Mouse (Mus musculus) mouse trophoblast stem cell (cell line): Measurements from ENCODE around the gene Pip5k1a.
"Not testable (repeated sequence)": the region's sequence is repeated elsewhere in the genome, so short reads cannot be mapped to it uniquely, and the experiment has no call there.

Source experiments
- in situ Hi-C, 2 experiments: fragments of 300-500 bp; cut with MseI, MboI; formaldehyde crosslinking; loops; 2 replicates in 1 of 2; 3 replicates in 1 of 2; pipeline ENCODE4 v1.15.1; 2025

The Pip5k1a gene

DNA sequence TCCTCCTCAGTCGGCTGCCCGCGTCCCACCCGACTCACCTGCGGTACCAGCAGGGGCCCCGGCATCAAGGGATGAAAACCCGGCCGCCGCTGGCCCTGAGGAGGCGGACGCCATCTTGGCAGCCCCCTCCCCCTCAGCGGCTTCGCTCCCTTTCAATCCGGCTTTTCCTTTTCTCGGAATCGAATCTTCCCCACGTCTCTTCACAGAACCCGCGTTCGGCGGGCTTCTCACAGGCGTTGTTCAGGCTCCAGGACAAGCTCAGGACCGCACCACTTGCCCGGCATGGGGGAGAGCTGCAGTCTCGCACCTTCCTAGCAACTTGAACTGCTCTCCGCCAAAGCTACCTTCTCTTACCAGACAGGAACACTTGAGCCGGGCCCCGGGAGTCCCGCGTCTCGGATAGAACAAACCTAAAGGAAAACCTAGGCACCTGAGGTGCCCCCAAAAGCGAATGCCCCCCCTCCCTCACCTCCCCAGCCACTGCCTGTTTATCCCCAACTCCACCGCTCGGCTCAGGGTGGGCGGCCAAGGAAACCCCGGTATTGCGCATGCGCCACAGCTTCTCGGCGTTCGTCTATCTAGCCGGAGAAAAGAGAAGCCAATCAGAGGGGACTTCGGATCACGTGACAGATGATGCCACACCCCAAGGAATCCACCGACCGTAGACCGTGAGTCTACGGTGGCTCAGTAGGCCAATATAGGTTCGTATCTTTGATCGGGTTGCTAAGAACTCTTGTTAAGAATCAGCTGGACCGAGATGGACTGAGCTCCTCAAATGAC is at the start of gene Pip5k1a:
Gene Pip5k1a (minus strand): TSS at position 593 of the 780 bp plus-strand sequence.
- in situ Hi-C loops: no loop called here

DNA sequence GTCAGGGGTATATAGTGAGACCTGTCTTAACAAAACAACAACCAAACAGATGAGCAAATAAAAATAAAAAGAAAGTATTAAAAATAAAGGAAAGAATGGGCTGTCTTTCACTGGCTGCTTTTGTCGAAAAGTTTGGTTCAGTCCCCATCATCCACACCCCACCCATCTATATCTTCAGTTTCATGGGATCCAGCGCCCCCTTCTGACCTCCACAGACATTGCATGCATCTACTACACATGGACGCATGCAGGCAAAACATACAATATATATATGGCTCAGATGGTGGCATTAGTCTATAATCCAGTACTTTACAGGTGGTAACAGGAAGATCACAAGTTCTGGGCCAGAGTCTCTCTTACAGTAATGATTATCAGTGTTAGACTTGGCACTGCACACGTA is 47.1 kb upstream of the Pip5k1a start:
- in situ Hi-C loops: no loop called here

DNA sequence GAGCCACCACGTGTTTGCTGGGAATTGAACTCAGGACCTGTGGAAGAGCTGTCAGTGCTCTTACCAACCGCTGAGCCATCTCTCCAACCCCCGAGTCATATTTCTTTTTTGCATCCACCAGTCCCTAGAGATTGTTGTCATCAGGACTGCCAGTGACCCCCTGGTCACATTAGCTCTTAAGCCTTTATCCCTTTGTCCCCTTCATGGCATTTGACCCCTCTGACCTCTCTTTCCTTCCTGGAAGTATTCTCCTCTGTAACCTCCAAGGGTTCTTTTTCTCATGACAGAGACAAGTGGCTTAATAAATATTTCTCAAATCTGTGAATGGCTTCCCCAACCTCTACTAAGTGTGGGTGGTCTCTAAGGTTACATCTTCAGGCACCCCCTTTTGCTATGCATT is 41.2 kb upstream of the Pip5k1a start:
- in situ Hi-C loops: no loop called here

DNA sequence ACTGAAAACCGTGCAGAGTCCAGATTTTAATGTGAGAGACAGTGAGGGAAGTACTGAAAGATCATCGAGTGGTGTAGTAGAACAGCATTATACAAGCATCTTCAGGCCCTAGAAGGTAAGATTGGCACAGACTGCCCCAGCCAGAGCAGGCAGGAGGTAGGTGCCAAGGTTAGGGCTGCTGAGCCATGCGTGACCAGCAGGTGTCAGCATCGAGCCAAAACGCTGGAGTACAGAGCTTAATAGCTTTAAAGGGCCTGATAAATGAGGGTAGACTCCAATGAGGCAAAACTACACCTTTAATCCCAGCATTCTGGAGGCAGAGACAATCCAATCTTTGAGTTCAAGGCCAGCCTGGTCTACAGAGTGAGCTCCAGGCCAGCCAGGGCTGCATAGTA is 35.9 kb upstream of the Pip5k1a start:
- in situ Hi-C loops: no loop called here

DNA sequence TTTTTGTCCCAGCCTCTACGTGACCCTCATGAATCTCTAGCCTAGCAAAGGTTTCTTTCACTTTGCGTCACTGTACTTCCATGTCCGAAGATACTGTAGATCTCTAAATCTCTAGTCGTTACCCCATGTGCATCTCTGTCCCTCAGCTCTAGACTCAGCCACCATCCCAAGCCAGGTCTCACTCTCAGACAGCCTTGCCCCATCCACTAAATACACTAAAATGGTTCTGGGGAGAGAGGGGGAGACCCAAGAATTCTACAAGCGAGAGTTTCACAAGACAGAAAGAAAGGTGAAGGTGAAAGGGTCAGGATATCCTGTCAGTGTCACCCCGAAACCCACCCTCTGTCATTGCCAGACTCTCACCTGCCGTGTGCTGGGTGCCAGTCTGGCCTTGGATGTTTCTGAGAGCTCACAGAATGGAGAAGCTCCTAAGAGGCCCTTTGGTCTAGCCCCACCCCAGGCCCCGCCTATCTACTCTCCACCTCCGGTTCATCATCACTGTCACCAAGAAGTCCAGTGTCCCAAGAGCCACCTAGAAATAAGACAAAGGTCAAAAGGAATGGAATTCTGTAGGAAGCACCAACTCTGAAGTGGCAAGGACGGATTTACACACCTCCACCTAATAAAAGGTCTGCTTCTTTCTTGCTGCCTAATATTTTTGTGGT is 35.4 kb upstream of the Pip5k1a start, which contains the start of gene Tnfaip8l2:
Gene Tnfaip8l2 (minus strand): TSS at position 409 of the 665 bp plus-strand sequence.
- in situ Hi-C loops: no loop called here

DNA sequence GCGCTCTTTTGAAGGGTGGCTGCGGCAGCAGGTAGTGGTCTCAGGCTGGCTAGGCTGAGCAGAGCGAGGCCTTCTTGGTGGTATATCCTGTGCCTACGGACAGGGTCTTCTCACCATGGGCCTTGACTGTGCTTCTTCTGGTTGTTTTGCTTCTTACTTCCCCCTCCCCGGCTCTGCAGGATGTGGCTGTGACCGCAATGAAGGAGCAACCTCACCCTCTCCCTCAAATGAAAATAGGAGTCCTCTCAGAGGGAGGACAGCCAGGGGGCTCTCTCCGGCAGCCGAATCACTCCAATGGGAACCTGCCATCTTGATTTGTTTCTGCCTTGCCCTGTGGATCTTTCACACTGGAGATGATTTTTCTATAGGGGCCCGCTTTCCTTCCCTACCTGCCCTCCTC is 34.7 kb upstream of the Pip5k1a start:
- in situ Hi-C loops: no loop called here

DNA sequence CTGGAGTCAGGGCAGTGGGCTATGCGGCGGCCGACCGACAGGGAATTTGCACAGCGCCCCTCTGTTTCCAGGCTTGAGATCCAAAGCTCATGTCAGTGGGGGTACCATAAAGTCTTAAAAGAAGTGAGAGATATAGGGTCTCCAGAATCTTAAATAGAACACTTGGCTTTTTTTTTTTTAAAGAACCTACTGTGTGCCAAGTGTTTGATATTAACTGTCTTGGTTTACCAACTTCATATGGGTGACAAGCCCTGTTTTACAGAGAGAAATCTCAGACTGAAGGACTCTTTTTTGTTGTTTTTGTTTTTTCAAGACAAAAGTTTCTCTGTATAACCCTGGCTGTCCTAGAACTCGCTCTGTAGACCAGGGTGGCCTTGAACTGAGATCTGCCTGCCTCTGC is 34.1 kb upstream of the Pip5k1a start:
- in situ Hi-C loops: no loop called here

DNA sequence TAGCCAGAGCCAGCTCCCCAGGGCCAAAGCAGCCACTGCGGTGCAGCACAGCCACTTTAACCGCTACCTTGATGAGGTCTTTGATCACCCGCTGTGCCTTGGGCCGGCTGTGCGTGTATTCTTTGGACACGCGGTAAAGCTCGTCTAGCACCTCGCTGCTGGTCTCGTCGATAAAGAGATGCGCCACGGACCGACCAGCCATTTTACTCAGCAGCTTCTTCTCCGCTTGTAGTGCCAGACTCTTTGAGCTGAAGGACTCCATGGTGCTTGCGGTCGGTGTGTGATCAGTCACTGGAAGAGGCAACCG is 33.5 kb upstream of the Pip5k1a start:
- in situ Hi-C loops: no loop called here

DNA sequence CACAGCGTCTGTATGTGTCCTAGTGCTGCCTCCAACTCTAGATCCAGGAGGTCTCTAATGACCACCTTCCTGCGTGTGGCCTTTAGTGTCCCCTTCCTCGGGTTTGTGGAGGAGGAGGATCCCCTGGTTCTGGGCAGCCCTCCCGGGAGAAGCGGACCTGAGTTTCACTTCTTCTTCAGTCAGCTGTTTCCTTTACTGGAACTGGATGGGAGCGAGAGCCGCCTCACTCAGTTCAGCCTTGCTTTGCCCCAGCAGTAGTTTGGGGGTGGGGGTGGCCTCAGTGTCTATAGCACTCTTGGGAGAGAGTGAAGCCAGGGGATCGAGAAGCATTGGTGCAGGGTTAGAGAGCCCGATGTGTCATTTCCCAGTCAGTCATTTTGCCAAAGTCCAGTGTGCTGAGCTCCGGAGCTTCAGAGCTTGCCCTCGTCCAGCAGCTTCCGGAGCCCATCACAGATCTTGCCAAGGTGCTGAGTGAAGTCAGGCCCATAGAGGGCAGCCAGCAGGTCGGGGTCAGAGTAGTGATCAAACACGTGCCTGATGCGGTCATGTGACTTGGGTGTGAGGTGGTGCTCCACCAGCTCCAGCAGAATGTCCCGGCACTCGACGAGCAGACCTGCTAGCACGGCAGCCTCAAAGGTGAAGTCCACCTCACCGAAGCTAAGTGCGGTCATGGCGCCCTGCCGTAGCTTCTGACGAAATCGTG is 33.0 kb upstream of the Pip5k1a start:
- in situ Hi-C loops: no loop called here

DNA sequence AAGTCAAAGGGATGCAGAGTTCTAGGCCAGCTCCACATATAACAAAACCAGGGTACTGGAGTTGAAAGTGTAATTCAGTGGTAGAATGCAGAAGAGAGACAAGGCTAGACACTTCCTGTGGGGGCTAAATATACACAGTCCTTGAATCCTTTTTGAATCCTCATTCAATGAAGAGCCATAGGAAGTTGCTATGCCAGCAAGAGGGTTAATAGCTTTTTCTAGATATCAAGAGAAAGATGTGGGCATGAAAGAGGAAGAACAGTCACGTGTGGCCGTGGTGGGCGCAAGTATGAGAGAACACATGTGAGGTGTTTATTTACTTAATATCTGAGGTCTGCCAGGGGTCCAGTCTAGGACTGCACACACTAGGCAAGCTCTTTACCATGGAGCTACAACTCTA is 29.6 kb upstream of the Pip5k1a start:
- in situ Hi-C loops: no loop called here

DNA sequence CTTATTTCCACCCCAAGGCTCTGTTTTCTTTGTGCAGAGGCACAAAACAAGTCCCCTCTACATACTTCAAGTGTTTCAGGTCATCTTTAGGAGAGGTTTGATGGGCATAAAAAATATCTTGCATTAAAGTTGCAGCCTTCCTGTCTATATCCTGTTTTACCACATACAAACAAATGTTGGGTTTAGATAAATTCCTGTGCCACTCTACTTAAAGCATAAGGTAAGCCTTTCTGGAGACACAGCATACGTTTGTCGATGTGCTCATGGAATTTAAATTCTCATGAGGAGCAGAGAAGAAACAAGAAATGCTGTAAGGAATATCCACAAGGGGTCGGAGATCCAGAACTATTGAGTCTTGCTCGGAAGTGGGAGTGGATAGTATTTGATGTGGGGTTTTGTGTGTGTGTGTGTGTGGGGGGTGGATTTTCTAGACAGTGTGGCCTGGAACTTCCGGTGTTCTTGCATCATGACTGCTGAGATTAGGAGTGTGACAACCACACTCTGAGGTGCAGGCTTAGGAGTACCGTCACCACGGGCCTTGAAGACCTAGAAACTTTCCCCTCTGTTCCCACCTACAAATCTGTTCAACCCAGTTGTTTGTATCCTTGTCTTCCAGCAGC is 28.8 kb upstream of the Pip5k1a start:
- in situ Hi-C loops: no loop called here

DNA sequence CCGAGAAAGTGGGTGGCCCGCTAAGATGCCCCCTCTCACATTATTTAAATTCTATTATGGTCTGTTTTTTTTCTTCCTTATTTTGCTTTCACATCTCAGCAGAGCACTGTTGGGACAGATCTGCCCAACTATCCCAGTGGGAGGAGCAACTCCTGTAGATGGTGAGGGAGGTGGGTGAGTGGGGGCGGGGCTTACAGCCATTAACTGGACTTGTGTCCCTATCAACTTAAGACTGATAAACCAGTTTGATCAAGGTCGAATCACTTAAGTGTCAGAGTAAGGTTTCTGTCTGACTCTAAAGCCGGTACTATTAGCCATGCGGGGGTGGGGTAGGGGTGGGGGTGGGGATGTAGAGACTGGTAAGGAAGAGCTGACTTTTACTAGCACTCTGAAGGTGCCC is 28.3 kb upstream of the Pip5k1a start:
- in situ Hi-C loops: no loop called here

DNA sequence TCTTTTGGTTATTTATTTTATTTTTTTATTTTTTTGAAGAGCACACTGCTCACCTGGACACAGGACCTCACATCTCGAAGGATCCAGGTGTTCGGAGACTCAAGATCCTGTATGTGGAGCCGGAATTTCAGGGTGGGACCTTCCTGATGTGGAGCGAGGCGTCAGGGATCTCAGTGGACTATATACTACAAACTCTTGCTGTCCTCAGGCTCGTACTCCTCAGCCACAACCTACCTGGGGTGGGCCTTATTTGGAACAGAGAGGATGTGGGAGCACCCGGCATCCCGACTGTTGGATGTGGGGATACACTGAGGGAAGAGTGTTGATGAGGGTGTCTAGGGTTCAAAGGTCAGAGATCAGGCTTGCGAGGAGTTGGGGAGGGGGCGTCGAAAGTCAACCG is 27.4 kb upstream of the Pip5k1a start:
- in situ Hi-C loops: not testable (repeated sequence)

DNA sequence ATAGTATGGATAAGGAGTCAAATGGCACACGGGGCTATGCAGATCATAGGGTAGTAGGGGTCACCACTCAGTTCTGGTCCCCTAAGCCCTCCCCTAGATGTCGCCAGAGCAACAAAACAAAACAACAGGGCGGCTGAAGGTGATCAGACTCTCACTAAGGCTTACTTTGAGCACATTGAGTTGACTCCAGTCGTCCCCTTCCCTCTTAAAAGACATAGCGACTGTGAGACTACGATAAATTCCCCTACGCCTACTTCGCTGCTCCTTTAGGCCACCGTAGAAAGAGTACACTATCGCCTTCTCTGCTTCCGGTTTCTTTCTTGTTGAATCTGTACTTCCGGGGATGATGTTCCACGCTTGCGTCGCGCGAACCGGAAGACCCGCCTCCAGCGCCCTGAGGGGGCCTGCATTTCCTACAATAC is 27.0 kb upstream of the Pip5k1a start, which contains the start of the genes Scnm1 and Lysmd1:
Gene Scnm1 (minus strand): TSS at position 332 of the 422 bp plus-strand sequence.
Gene Lysmd1 (plus strand): TSS at position 409 of the 422 bp plus-strand sequence.
- in situ Hi-C loops: no loop called here

DNA sequence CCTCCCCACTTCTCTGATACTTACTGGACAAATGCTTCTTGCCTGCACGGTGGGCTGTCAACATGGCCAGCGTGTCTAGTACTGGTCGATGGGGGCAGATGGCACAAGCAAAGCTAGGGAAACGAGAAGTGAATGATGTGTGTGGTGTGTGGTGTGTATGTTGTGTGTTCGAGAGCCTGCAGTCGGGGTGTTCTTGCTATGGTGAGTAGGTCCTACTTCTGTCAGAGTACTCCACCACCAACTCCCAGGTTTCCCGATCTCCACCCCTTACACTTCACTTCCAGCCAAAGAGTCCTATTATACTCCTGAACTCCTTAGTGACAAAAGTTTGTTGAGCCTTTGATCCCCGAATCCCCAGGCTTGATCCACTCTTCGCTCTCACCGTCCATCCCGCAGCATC is 26.4 kb upstream of the Pip5k1a start:
- in situ Hi-C loops: no loop called here

DNA sequence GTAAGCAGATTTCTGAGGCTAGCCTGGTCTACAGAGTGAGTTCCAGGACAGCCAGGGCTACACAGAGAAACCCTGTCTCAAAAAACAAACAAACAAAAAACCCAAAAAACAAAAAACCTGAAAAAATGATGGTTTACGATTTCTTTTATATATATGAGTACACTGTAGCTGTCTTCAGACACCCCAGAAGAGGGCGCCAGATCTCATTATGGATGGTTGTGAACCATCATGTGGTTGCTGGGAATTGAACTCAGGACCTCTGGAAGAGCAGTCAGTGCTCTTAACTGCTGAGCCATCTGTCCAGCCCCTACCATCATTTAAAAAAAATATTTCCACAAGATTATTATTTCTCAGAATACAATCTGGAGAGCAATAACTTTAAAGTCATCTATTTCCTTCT is 25.7 kb upstream of the Pip5k1a start:
- in situ Hi-C loops: not testable (repeated sequence)

DNA sequence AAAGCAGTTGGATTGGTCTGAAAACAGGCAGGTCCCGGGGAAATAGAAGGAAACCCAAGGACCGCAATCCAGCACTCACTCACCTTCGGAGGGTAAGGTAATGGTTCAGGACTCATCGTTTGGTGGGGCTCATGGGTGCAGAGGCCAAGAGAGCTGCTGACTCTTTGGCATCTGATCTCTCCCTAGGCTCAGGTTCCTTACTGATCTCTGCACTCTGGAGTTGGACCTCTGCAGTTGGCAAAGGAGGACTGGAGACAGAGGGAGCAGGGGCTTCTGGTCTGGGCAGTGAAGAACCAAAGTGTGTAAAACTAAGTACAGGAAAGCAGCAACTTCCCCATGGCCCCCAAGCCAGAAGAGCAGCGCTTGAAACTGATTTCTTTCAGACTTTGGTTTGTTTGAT is 23.4 kb upstream of the Pip5k1a start:
- in situ Hi-C loops: no loop called here

DNA sequence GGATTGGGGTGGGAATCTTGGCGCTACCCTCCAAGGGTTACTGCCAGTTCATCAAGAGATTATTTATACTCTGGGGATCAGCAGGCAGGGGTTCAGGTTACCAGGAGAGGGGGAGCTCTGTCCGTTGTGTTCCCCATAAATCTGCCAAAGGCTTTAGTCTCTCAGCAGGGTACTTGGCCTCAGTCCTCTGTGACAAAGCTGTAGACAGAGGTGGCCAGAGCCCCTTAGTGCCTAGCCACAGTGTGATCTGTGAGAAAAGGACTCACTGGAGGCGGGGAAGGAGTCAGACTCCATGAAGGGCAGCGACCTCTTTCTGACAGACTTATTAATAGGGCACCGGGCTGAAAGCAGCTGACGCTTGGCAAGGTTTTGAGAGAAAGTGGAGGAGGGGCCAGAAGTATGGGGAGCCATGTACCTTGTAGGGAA is 22.5 kb upstream of the Pip5k1a start:
- in situ Hi-C loops: no loop called here

DNA sequence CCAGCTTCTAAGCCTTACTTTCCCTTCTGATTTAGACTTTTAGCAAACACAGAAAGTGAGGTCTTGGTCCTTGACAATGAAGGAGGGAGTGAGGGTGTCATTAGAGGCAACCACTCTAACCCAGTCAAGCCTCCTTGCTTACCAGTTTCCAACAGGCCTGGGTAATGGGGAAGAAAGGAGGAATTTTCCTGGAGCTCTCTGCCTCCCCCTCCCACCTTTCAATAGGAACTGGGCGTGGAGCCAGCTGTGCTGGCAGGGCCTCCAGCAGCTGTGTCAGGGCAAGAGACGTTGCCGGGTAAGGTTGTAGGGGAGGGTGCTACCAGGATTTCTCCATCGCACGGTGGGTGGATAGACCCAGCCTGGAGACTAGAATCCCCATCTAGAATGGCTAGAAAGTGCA is 18.2 kb upstream of the Pip5k1a start:
- in situ Hi-C loops: no loop called here

DNA sequence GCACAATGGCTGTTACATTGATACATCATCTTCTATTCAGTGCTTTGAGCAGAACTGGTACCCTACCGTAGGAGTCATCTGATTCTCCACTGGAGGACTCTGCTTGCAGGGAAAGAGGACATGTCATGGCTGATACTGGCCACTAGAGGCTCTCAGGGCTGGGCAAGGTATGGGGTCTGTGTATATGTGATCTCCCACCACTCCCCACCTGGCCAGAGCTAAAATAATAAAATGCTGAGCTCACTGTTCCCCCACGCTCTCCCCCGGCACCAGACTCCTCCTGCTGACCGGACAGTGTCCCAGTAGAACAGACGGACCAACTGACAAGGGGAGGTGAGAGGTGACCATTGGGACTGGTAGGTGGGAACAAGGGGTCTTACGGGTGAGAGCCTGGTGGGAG is 17.5 kb upstream of the Pip5k1a start, which contains the start of gene Tmod4:
Gene Tmod4 (plus strand): TSS at position 231 of the 400 bp plus-strand sequence.
- in situ Hi-C loops: no loop called here

DNA sequence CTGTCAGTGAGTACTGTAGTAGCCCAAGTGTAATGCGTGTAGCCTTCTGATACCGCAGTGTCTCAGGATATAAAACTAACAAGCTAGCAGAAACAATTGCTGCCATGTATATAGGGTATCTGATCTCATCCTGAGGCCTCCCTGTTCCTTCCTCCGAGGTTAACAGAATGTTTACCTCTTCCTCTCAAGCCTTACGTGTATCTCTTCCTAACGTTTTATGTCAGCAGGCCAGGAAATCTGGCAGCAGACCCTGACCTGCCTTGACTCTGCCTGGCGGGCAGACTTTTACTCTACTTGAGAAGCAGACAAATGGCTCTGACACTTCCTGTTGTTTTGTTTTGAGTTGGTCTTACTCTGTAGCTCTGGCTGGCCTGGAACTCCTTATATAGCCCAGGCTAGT is 14.8 kb upstream of the Pip5k1a start:
- in situ Hi-C loops: no loop called here

DNA sequence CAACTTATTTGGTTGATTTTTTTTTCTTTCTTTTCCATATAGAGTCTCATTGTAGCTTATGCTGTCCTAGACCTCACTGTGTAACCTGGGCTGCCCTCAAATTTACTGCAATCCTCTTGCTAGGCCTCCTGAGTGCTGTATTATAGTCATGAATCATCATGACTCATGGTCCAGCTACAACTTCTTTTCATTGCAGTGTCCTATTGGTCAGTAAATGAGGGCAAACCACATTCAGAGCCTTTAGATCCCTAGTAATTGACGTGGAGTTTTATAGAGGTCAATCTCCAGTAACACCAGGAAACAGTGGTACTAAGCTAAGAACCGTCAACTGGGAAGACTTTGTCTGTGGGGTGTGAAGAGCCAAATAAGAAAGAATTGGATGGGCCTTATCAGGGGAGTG is 11.0 kb upstream of the Pip5k1a start:
- in situ Hi-C loops: no loop called here
